Mouse (Mus musculus) kidney, embryonic 15.5 days (tissue): ENCODE data around the gene Tmem245. TPM values are rescaled to one million over a fixed set of nuclear protein-coding genes. Genes with fewer than 3 reads are reported as not detected.

ENCODE experiments used
- ATAC-seq: fragments of 200-750 bp; cut with Nextera tagmentation; replicated peaks from 2 replicates; pipeline ENCODE4 v1.8.0; 2017; ENCODE audit warnings: moderate TSS enrichment; ENCODE audit not compliant: low FRiP score
- H3K27ac ChIP-seq: fragments of 300-500 bp; sonication (generic); 2 replicates; pipeline ENCODE4 v1.5.1; 2015; ENCODE audit warnings: mild to moderate bottlenecking, inconsistent platforms
- H3K27me3 ChIP-seq: fragments of 300-500 bp; sonication (generic); 2 replicates; pipeline ENCODE4 v1.6.1; 2015; ENCODE audit warnings: inconsistent platforms
- H3K36me3 ChIP-seq: fragments of 300-500 bp; sonication (generic); 2 replicates; pipeline ENCODE4 v1.6.1; 2015; ENCODE audit warnings: inconsistent platforms
- H3K4me1 ChIP-seq: fragments of 300-500 bp; sonication (generic); 2 replicates; pipeline ENCODE4 v1.6.1; 2015; ENCODE audit warnings: inconsistent platforms
- H3K4me2 ChIP-seq: fragments of 300-500 bp; sonication (generic); 2 replicates; pipeline ENCODE4 v1.6.1; 2015; ENCODE audit warnings: moderate library complexity, mild to moderate bottlenecking, inconsistent platforms
- H3K4me3 ChIP-seq: fragments of 300-500 bp; sonication (generic); replicated peaks from 2 replicates; pipeline ENCODE4 v1.5.1; 2015; ENCODE audit warnings: mild to moderate bottlenecking, inconsistent platforms
- H3K9ac ChIP-seq: fragments of 300-500 bp; sonication (generic); 2 replicates; pipeline ENCODE4 v1.6.1; 2015; ENCODE audit warnings: mild to moderate bottlenecking, inconsistent platforms
- H3K9me3 ChIP-seq: fragments of 300-500 bp; sonication (generic); replicated peaks from 2 replicates; pipeline ENCODE4 v1.6.1; 2016; ENCODE audit warnings: inconsistent platforms
- WGBS: fragments of 180-500 bp; shearing (Covaris S2); methylation state at CpG from one replicate; pipeline ENCODE4 v1.1.7; 2015; ENCODE audit warnings: mixed read lengths; 5-methylcytosine and 5-hydroxymethylcytosine counted together
- polyA plus RNA-seq: library from polyadenylated mRNA; unstranded; fragments of >200 nt; fragmentation: Nextera tagmentation; extraction: Ambion mirVana; gene quantifications from 2 replicates; pipeline ENCODE4 v1.2.1, GENCODE M21; 2015

The Tmem245 gene
- polyA plus RNA-seq = 10.5 and 11.8 TPM in 2 replicates

DNA sequence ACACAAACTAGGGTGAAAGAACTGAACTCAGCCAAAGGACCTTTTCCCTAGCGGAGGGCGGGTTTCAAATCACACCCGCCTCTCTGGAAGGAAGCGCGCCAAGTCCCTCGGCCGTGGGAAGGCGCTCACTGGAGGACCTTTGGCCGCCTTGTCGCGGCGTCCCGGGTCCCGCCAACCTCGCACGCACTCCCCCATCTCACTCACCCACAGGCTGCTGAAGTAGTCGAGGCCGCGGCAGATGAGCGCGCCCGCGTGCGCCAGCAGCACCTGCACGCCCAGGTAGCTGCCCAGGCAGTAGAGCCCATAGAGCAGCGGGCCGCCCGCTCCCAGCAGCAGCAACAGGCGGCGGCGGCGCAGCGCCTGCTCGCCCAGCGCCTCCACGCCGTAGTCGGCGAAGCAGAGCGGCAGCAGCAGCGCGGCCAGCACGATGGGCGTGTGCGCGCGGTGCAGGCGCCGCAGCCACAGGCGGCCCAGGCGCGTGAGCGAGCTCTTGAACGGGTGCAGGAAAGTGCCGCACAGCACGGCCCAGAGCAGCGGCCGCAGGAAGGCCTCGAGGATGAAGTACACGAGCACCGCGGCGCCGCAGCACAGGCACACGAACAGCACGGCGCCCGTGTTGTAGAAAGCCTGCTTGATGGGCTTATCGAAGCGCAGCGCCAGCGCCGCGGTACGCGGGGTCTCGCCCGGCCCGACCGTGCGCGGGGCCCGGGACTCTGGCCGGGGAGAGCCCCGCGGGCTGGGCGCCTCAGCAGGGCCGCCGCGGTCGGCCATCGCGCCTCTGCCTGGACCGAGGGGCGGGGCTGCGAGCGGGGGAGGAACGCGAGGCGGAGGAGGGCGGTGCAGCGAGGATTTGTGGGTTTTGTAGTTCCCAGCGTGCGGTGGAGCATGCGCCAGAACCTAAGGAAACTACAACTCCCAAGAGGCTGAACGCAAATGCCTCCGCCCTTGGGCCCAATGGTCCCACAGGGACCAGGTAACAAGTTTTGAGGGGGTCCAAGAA is at the start of gene Tmem245:
Tmem245 (minus strand) TSS at position 797 of the 1,000 bp plus-strand sequence.
- H3K27ac ChIP-seq = peak within 1 kb of the TSS; percentile 96
- no peaks in the 10 kb centered on the region for H3K9me3 ChIP-seq
- under 1% methylated on average over 105 of the region's 107 CpGs for WGBS
- peak within 1 kb of the TSS; percentile 79 for H3K4me3 ChIP-seq
- peak within 1 kb of the TSS; percentile 70 for H3K4me2 ChIP-seq
- H3K4me1 ChIP-seq = peaks cover 45% of the 10 kb centered on the region
- peak within 1 kb of the TSS; percentile 85 for H3K9ac ChIP-seq
- ATAC-seq = peak; percentile 96
- H3K36me3 ChIP-seq = no peaks in the 10 kb centered on the region
- H3K27me3 ChIP-seq = no peaks in the 10 kb centered on the region

DNA sequence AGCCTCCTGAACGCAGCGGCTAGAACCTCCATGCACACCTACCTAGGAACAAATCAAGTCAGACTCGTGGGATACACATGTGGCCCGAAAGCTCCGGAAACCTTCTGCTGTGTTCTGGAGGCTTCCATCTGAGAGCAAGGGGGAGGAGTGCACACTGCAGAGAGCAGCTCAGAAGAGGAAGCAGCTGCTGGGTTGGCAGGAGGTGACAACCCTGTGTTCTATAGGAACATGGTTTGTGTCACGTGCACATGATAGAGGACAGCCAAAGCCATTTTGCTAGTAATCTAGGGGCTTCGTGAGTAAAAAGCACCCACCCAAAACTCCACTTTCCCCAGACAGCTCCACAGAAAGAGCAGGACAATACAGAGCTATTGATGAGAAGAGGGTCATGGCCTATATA is 46.1 kb upstream of the Tmem245 start:
- ATAC-seq = no peak
- Histone ChIP-seq H3K4me3 (no peak overlapping the region), H3K9me3 (no peaks in the 10 kb centered on the region), H3K9ac (no peak overlapping the region), H3K27ac (no peak overlapping the region), H3K4me2 (no peak overlapping the region), H3K4me1 (peaks cover 11% of the 10 kb centered on the region), H3K27me3 (peaks cover 43% of the 10 kb centered on the region), H3K36me3 (no peaks in the 10 kb centered on the region)
- WGBS = 80% methylated on average over 7 of the region's 7 CpGs

DNA sequence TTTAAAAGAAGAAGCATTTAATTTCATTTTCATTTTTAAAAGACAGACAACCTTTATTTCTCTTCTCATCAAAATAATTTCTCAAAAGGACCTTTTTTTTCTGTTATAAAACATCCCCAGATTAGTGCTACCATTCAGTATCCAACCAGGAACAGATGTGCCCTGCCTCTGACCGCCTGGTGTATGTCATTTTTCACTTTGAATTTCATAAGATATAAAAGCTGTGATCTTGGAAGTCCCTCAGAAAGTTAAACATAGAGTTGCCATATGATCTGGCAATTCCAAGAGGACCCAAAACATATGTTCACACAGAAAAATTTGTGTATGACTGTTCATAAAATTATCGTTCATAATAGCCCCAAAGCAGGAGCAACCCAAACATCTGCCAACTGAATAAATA is 44.7 kb upstream of the Tmem245 start:
- Histone ChIP-seq H3K27ac (no peak overlapping the region), H3K4me1 (peaks cover 11% of the 10 kb centered on the region), H3K4me3 (no peak overlapping the region), H3K27me3 (peaks cover 43% of the 10 kb centered on the region), H3K9ac (no peak overlapping the region), H3K4me2 (no peak overlapping the region), H3K36me3 (no peaks in the 10 kb centered on the region), H3K9me3 (no peaks in the 10 kb centered on the region)
- no peak for ATAC-seq
- 71% methylated on average over 2 of the region's 2 CpGs for WGBS

DNA sequence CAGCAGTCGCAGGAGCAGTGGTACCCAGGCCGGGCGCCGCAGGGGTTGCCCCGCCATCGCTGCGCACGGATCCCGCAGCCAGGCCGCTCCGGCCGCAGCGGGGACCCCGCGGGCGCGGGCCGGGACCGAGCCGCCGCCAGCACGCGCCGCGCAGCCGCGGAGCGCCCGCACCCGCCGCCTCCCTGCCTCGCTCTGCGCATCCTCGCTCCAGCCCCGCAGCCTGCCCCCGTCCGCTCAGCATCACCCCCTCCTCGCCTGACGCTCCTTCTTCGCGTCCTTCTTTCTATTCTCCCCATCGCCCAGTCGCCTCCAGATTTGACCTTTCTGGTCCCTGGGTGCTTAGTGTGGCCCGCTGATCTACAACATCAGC is 43.0 kb upstream of the Tmem245 start, which contains the start of gene Frrs1l:
Frrs1l (minus strand) TSS at position 177 of the 370 bp plus-strand sequence.
- peak within 1 kb of the TSS; percentile 51 for H3K9ac ChIP-seq
- H3K4me2 ChIP-seq = peak within 1 kb of the TSS; percentile 98
- no peak within 1 kb of the TSS for H3K27ac ChIP-seq
- peak; percentile 60; the same call in 1 of the 2 replicates for ATAC-seq
- peaks cover 11% of the 10 kb centered on the region for H3K4me1 ChIP-seq
- no peaks in the 10 kb centered on the region for H3K9me3 ChIP-seq
- H3K27me3 ChIP-seq = peaks cover 43% of the 10 kb centered on the region
- H3K4me3 ChIP-seq = peak within 1 kb of the TSS; percentile 63
- H3K36me3 ChIP-seq = no peaks in the 10 kb centered on the region
- WGBS = under 1% methylated on average over 44 of the region's 44 CpGs

DNA sequence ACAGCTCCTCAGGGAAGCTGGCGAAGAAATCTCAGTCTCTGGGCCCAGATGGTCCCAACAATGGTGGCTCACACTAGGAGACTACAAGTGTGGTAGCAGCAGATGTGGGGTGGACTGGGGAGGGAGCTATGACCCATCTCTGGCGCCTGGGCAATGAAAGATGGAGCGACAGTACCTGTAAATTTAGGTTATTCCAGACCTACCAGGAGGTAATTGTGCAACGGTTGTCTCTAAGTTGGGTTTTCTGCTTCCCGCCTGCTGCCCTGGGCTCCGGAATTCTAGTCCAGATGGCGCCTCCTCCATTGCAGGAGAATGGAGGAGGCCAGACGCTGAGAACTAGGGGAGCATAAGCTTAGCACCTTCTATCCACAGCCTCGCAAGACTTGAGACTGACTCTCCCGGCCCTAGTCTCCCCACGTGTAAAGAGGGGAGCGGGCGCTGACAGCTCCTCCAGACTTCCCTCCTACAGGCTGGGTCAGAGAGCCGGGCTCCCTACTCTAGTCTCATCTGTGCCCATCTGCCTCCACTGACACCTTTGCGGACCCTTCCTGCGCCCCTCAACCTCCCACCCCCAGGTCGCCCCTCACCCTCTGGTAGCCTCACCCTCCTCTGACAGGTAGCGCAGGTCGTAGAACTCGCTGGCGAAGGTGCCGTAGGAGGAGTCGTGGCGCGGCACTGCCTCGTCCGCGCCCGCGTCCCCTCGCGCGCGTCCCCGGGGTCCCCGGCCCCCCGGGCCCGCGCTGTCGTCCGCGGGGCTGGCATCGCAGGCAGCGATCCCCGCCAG is 42.4 kb upstream of the Tmem245 start:
- Histone ChIP-seq H3K4me2 (peak overlapping the region; percentile 98), H3K36me3 (no peaks in the 10 kb centered on the region), H3K4me3 (peak overlapping the region; percentile 63), H3K4me1 (peaks cover 11% of the 10 kb centered on the region), H3K27me3 (peaks cover 43% of the 10 kb centered on the region), H3K9ac (peak overlapping the region; percentile 51), H3K27ac (no peak overlapping the region), H3K9me3 (no peaks in the 10 kb centered on the region)
- peak; percentile 36; the same call in 1 of the 2 replicates for ATAC-seq
- 4% methylated on average over 43 of the region's 45 CpGs for WGBS

DNA sequence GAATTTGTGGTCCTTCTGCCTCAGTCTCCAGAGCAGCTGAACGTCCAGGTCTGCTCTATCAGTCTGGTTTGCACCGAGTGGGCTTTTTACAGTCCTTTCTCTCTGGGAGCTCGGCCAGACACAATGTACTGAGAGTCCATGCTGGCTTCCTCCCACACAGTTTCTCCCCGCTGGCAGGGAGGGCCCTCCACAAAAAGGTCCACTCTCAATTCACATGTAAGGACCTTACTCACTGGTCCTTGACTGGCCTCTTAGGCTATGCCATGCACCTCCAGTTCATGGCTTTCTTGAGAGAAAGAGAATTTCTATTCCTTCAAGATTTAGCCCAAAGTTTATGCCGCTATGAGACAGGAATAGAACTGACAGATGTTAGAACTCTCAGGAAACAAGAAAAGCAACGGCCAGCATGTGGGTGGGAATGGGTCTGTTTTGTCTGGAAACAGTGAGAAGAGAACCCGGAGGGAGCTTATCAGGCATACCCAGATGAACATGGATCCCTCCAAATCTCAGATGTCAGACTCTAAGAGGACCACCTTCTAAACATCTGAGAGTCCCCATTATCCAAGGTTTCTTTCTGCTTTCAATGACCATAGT is 18.4 kb upstream of the Tmem245 start:
- H3K9ac ChIP-seq = no peak overlapping the region
- H3K9me3 ChIP-seq = no peaks in the 10 kb centered on the region
- no peak overlapping the region for H3K4me2 ChIP-seq
- H3K27ac ChIP-seq = no peak overlapping the region
- no peak for ATAC-seq
- 40% methylated on average over 7 of the region's 7 CpGs for whole genome bisulfite sequencing
- 0 out of 2 replicates have a peak, but pooled peaks cover 4% of the 10 kb centered on the region for H3K4me1 ChIP-seq
- no peaks in the 10 kb centered on the region for H3K27me3 ChIP-seq
- no peak overlapping the region for H3K4me3 ChIP-seq
- no peaks in the 10 kb centered on the region for H3K36me3 ChIP-seq

DNA sequence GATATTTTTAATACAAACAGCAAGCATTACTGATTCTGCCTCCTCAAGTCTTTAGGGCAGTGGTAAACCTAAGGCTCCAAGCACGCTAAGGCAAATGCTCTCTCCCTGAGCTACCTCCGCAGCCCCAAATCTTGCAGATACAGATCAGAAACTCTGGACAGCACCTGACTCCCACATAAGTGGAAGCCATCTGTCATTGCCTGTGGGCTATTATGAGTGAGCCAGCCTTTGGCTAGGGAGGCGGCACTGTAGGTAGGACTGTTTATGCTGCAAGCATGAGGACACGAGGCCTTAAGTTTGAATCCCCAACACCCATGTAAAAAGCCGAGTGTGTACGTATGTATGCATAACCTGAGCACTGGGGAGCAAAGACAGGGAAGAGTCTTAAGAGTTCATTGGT is 16.4 kb upstream of the Tmem245 start:
- ATAC-seq = no peak
- H3K36me3 ChIP-seq = no peaks in the 10 kb centered on the region
- H3K9me3 ChIP-seq = no peaks in the 10 kb centered on the region
- no peak overlapping the region for H3K4me3 ChIP-seq
- no peaks in the 10 kb centered on the region for H3K27me3 ChIP-seq
- H3K4me2 ChIP-seq = no peak overlapping the region
- H3K27ac ChIP-seq = no peak overlapping the region
- H3K9ac ChIP-seq = no peak overlapping the region
- H3K4me1 ChIP-seq = 0 out of 2 replicates have a peak, but pooled peaks cover 4% of the 10 kb centered on the region
- WGBS = 73% methylated on average over 6 of the region's 6 CpGs

DNA sequence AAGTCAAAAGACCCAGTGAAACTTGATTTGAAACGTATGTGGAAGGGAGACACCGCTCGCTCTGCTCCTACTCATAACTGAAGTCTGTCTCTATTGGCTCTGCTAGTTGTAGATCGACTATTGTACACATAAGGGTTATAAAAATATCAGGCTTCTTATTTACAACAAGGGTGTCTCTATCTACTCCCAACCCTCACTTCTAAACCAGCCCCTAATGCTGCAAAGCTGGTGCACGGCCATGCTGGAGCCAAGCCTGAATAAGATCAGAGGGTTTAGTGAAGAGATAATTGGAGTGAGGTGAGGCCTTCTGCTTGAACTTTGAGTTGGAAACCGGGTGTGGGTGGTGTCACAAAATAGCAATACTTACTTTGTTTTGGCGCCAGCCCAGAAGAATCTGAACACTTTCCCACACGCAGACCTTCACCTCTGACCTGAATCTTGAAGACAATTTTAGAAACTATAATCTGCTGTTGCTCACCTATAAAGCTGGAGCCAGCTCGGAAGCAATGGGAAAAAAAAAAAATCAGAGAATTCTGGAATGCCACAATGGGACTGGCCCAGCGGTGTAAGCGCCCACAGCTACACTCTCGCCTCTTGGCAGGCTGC is 14.2 kb upstream of the Tmem245 start:
- ATAC-seq = no peak
- 75% methylated on average over 12 of the region's 12 CpGs for WGBS

DNA sequence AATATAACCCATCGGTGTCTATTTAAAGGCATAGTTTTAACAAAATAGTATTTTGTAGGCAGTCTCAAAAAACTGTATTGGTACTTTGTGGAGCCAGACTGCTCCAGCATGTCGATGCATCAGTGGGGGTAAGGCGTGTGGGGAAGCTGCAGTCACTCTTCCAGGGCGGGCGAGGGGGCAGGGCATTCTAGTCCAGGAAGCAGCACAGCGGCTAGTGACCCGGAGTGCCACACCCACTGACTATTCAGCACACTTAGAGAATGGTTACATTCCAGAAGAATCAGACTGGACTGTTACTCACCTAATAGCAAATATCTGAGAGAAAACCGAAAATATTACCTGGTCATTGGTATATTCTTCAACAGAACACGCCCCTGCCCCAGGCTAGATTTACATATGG is 10.3 kb upstream of the Tmem245 start:
- H3K27me3 ChIP-seq = no peaks in the 10 kb centered on the region
- no peak overlapping the region for H3K9ac ChIP-seq
- no peak overlapping the region for H3K4me3 ChIP-seq
- ATAC-seq = no peak
- H3K36me3 ChIP-seq = no peaks in the 10 kb centered on the region
- H3K27ac ChIP-seq = no peak overlapping the region
- H3K4me2 ChIP-seq = no peak overlapping the region
- no peaks in the 10 kb centered on the region for H3K4me1 ChIP-seq
- H3K9me3 ChIP-seq = no peaks in the 10 kb centered on the region
- 49% methylated on average over 9 of the region's 9 CpGs for WGBS

More for the DNA sequence above, 14.2 kb upstream of the Tmem245 start:
- Histone ChIP-seq H3K4me1 (0 out of 2 replicates have a peak, but pooled peaks cover 4% of the 10 kb centered on the region), H3K9ac (no peak overlapping the region), H3K9me3 (no peaks in the 10 kb centered on the region), H3K4me2 (no peak overlapping the region), H3K36me3 (no peaks in the 10 kb centered on the region), H3K27me3 (no peaks in the 10 kb centered on the region), H3K4me3 (no peak overlapping the region), H3K27ac (no peak overlapping the region)

DNA sequence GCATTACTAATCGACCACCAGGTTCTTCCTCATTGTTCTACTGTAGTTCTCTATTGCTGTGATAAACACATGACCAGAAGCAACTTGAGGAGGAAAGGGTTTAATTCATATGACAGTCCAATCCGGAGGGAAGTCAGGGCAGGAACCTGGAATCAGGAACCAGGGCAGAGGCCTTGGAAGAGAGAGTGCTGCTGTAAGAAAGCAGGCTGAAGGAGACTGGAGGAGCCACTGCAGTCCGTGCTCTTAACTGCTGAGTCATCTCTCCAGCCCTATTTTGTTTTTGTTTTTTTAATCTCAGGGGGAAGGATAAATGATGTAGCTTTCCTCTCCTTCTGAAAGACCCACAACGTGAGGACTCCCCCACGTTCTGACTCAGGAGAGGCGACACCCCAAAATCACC is 6.0 kb upstream of the Tmem245 start:
- H3K9ac ChIP-seq = no peak overlapping the region
- H3K9me3 ChIP-seq = no peaks in the 10 kb centered on the region
- no peak overlapping the region for H3K4me3 ChIP-seq
- no peak overlapping the region for H3K4me2 ChIP-seq
- no peaks in the 10 kb centered on the region for H3K36me3 ChIP-seq
- H3K4me1 ChIP-seq = 0 out of 2 replicates have a peak, but pooled peaks cover 5% of the 10 kb centered on the region
- no peak overlapping the region for H3K27ac ChIP-seq
- no peak for ATAC-seq
- WGBS = 58% methylated on average over 6 of the region's 6 CpGs
- no peaks in the 10 kb centered on the region for H3K27me3 ChIP-seq

DNA sequence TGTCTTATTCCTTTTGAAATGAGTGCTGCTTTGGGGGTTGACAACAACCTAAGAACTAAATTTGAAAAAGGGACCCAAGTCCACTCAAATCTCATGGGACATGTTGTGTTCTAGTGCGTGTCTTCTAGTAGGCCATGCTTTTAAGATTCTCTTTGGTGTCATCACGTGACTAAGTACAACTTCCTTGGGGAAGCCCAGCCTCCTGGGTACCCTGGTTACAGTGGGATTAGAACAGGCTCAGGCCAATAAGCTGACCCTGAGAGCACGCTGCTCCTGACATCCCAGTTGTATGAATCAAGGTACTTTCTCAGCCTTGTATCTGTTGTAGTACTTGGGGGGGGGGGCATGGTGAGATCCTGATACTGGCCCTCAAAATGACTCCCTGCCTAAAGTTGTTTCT is 4.5 kb upstream of the Tmem245 start:
- Histone ChIP-seq H3K36me3 (no peaks in the 10 kb centered on the region), H3K4me2 (no peak overlapping the region), H3K4me3 (no peak overlapping the region), H3K27ac (no peak overlapping the region), H3K27me3 (no peaks in the 10 kb centered on the region), H3K9me3 (no peaks in the 10 kb centered on the region), H3K9ac (no peak overlapping the region), H3K4me1 (peaks cover 11% of the 10 kb centered on the region; the same call in 1 of the 2 replicates)
- no peak for ATAC-seq
- WGBS = 91% methylated on average over 3 of the region's 3 CpGs
